Mouse (Mus musculus) olfactory bulb, adult 2 months (tissue): ENCODE measurements around the gene Ets1. TPM values are rescaled to one million over a fixed set of nuclear protein-coding genes. Genes with fewer than 3 reads are reported as not detected.

ENCODE experiments used
- H3K27ac ChIP-seq: fragments of 200-500 bp; 2 replicates; pipeline ENCODE4 v1.5.1; 2012; ENCODE audit warnings: low read depth, low read length; ENCODE audit not compliant: insufficient read depth
- H3K4me1 ChIP-seq: fragments of 200-500 bp; 2 replicates; pipeline ENCODE4 v1.6.1; 2012; ENCODE audit warnings: low read length; ENCODE audit not compliant: control insufficient read depth, insufficient read depth
- H3K4me3 ChIP-seq: fragments of 200-500 bp; 2 replicates; pipeline ENCODE4 v1.5.1; 2012; ENCODE audit warnings: mild to moderate bottlenecking, low read depth, low read length, moderate library complexity; ENCODE audit not compliant: insufficient read depth
- CTCF ChIP-seq: fragments of 200-500 bp; IDR thresholded peaks from 2 replicates; pipeline ENCODE4 v1.5.1; 2012; ENCODE audit warnings: low read depth, mild to moderate bottlenecking, low read length, moderate library complexity; ENCODE audit not compliant: insufficient read depth
- POLR2A ChIP-seq: fragments of 200-500 bp; IDR thresholded peaks from 2 replicates; pipeline ENCODE4 v1.6.1; 2012; ENCODE audit warnings: mild to moderate bottlenecking, low read depth, low read length, moderate library complexity; ENCODE audit not compliant: insufficient read depth
- WGBS: fragments of 180-500 bp; shearing (Covaris S2); methylation state at CpG from one replicate; pipeline ENCODE4 v1.1.7; 2018; 5-methylcytosine and 5-hydroxymethylcytosine counted together
- polyA plus RNA-seq: library from polyadenylated mRNA; stranded (reverse); fragments of >200 nt; gene quantifications from 2 replicates; pipeline ENCODE4 v1.2.4, GENCODE M21; 2012; ENCODE audit warnings: low replicate concordance; ENCODE audit not compliant: missing spikeins, insufficient read depth, insufficient read length

Gene Ets1
- polyA plus RNA-seq, 1 experiment: 306 TPM

- WGBS: 53% methylated on average over 9 of the region's 9 CpGs
- no peak overlapping the region for H3K4me3 ChIP-seq
- TF ChIP-seq POLR2A: no peak
- TF ChIP-seq CTCF: no peak
- no peak overlapping the region for H3K27ac ChIP-seq
- H3K4me1 ChIP-seq: peaks cover 18% of the 10 kb centered on the region
Measured at GRCm38 (mm10) chr9:32668075-32668673, 32.2 kb downstream of the Ets1 start.

- no peak for TF ChIP-seq CTCF
- no peak for TF ChIP-seq POLR2A
- H3K4me1 ChIP-seq: peaks cover 18% of the 10 kb centered on the region
- H3K4me3 ChIP-seq: no peak overlapping the region
- no peak overlapping the region for H3K27ac ChIP-seq
- 90% methylated on average over 2 of the region's 2 CpGs for WGBS
Measured at GRCm38 (mm10) chr9:32669397-32669796, 33.4 kb downstream of the Ets1 start.

- 5% methylated on average over 35 of the region's 35 CpGs for WGBS
- Histone ChIP-seq H3K4me1 (peaks cover 21% of the 10 kb centered on the region), H3K27ac (peak overlapping the region; percentile 31; the same call in 1 of the 2 replicates), H3K4me3 (peak overlapping the region; percentile 36)
- TF ChIP-seq POLR2A (no peak), CTCF (no peak)
Measured at GRCm38 (mm10) chr9:32671970-32672859, 36.2 kb downstream of the Ets1 start.

DNA sequence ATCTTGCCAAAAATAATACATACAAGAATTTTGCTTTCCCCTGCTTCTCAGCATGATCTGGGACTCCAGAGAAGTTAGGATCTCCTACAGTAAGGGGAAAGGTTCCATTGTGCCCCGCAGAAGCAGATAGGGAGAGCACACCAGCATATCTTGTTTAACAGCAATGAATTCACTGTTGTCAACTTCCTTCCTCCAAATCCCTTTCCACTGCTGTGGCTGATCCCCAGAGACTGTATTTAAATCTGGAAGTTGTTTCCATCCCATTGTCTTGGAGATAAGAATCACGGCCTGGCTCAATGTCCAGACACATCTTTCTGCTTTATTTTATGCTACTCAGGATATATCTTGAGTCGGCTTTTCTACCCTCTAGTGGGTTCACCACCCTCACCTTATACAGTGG, 37.9 kb downstream of the Ets1 start:
- TF ChIP-seq POLR2A (no peak), CTCF (no peak)
- Histone ChIP-seq H3K27ac (no peak overlapping the region), H3K4me3 (no peak overlapping the region), H3K4me1 (peaks cover 18% of the 10 kb centered on the region)
- WGBS: 91% methylated on average over 3 of the region's 3 CpGs

DNA sequence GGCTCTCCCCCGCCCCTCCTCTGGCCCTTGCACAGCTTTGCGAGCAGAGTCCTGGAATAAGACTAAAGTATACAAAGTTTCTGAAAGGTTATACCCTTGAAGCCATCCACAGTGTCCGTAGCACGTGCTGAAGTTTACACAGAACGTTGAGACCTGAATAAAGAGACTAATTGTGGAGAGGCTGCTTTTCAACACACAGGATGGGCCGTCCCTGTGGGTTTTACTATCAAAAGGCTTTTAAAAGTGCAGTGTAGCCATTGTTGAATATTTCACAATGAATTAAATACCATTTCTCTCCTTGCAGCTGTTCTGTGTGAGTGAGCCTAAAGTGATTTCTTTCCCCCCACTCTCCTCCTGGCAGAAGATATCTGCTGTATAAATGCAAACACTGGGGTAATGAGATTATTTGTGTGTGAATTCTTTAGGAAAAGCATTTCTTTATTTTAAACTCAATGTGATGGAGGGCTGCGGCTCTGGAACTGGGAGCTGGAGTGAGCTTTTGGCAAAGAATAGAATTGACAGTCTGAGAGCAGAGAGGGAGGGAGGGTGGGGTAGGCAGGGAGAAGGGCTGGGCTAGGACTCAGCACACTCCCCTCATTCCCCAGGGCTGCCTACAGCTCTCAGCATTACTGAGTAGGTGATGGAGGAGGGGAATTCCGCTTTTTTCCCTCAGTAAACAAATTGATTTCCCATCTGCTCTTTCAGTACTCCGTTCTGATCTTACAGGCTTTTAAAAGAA, 39.8 kb downstream of the Ets1 start:
- H3K4me3 ChIP-seq: no peak overlapping the region
- H3K4me1 ChIP-seq: peaks cover 18% of the 10 kb centered on the region
- TF ChIP-seq POLR2A: no peak
- no peak for TF ChIP-seq CTCF
- WGBS: 18% methylated on average over 9 of the region's 9 CpGs
- no peak overlapping the region for H3K27ac ChIP-seq

- 22% methylated on average over 3 of the region's 3 CpGs for WGBS
Measured at GRCm38 (mm10) chr9:32676480-32676879, 40.5 kb downstream of the Ets1 start.

GRCm38 (mm10) chr9:32677646-32678045, 41.6 kb downstream of the Ets1 start:
- TF ChIP-seq POLR2A (no peak), CTCF (no peak)
- Histone ChIP-seq H3K27ac (no peak overlapping the region), H3K4me1 (peaks cover 8% of the 10 kb centered on the region), H3K4me3 (no peak overlapping the region)
- 85% methylated on average over 6 of the region's 6 CpGs for WGBS

More at GRCm38 (mm10) chr9:32676480-32676879, 40.5 kb downstream of the Ets1 start:
- no peak overlapping the region for H3K4me3 ChIP-seq
- TF ChIP-seq CTCF (no peak), POLR2A (no peak)
- no peak overlapping the region for H3K27ac ChIP-seq
- H3K4me1 ChIP-seq: peaks cover 18% of the 10 kb centered on the region

DNA sequence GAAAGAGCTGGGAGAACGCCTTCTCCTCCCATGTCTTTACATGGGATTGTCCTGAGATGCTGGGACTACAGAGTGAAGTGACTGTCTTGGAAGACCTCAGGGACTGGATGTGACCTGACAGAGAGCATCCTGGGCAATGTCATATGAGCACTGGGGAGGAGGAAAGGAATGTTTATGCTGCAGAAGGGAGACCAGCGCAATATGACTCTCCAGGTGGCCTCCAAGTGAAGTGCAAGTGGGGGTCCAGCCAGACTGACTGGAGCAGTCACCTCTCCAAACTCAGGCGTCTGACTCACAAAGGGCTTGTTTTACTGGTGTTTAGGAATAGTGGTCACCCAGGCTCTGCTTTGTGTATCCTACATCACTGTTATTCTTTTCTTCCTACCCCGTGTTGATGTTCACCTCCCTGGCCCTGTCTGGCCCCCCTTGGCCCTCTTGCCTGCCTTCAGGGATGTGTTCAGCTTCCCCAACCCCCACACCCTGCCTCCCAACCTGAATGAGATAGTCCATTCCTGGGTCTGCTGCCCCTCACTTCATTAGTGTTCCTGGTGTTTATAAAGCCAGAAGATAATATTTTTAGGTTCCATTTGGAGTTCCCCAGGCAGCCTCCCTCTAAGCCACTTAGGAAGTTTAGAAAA, 42.2 kb downstream of the Ets1 start:
- TF ChIP-seq CTCF: no peak
- no peak for TF ChIP-seq POLR2A
- no peak overlapping the region for H3K4me3 ChIP-seq
- no peak overlapping the region for H3K27ac ChIP-seq
- H3K4me1 ChIP-seq: peaks cover 3% of the 10 kb centered on the region; the same call in 1 of the 2 replicates
- WGBS: 74% methylated on average over 4 of the region's 4 CpGs

GRCm38 (mm10) chr9:32679531-32679930, 43.5 kb downstream of the Ets1 start:
- 83% methylated on average over 6 of the region's 6 CpGs for WGBS
- no peak overlapping the region for H3K27ac ChIP-seq
- H3K4me1 ChIP-seq: peaks cover 3% of the 10 kb centered on the region; the same call in 1 of the 2 replicates
- TF ChIP-seq CTCF (no peak), POLR2A (no peak)
- no peak overlapping the region for H3K4me3 ChIP-seq
